Mouse (Mus musculus): ENCODE measurements around the gene Bin2.
A peak's percentile ranks its signal among the peaks of the same experiment; 100 is the strongest.
"Not testable (repeated sequence)": the region's sequence is repeated elsewhere in the genome, so short reads cannot be mapped to it uniquely, and the experiment has no call there.

The Bin2 gene

DNA sequence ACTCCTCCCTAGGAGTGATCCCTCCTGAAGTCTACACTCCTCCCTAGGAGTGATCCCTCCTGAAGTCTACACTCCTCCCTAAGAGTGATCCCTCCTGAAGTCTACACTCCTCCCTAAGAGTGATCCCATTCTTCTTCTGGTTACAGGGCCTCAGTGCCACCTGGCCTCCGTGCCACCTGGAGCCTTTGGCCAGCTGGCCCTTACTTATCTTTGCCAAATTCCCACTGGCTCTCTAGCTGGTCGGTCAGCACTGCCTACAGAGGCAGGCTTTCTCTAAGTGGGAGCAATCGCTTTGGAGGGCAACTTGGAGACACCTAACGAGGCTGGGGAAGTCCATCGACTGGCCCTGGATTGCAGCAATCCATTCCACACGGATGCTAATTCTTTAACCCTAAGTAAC, 23.2 kb downstream of the Bin2 start:
- no peak for DNase-seq (ENCODE audit: low spot score)

DNA sequence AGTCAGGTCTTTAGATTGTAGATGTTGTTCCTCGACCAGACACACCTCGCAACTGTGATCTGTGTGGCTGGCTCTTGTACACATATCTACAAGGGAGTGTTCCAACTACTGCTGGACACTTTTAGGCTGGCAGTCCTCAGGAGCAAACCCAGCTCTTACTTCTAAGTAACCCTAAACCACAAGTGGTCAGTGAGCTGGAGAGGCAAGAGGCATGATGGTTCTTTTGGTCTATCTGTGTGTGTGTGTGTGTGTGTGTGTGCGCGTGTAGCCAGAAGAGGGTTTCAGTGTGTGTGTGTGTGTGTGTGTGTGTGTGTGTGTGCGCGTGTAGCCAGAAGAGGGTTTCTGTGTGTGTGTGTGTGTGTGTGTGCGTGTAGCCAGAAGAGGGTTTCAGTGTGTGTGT, 26.9 kb downstream of the Bin2 start:
- no peak for DNase-seq (ENCODE audit: low spot score)

DNA sequence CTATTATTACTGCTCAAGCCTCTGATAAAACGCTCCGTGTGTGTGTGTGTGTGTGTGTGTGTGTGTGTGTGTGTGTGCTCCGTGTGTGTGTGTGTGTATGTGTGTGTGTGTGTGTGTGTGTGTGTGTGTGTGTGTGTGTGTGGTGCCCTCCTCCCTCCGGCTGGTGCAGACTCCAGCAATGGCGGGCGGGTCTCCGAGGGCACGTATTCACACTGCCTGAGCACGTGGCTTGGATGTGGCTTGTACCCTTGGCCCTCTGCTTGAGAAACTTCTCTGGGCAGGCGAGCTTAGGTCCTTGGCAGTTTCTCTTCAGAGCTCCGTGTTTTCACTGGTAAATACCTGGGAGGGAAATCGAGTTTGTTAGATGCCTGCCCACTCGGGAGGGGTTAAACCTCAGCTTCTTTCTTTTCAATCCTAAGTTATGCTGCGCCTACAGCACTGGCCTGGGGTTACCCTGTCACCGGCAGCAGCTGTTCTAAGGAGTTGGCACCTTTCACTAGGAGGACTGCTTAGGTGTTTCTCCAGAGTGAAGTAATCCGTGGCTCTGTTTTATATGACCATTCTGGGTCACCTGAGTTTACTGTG, 28.0 kb downstream of the Bin2 start:
- DNase-seq (ENCODE audit: low spot score): no peak

DNA sequence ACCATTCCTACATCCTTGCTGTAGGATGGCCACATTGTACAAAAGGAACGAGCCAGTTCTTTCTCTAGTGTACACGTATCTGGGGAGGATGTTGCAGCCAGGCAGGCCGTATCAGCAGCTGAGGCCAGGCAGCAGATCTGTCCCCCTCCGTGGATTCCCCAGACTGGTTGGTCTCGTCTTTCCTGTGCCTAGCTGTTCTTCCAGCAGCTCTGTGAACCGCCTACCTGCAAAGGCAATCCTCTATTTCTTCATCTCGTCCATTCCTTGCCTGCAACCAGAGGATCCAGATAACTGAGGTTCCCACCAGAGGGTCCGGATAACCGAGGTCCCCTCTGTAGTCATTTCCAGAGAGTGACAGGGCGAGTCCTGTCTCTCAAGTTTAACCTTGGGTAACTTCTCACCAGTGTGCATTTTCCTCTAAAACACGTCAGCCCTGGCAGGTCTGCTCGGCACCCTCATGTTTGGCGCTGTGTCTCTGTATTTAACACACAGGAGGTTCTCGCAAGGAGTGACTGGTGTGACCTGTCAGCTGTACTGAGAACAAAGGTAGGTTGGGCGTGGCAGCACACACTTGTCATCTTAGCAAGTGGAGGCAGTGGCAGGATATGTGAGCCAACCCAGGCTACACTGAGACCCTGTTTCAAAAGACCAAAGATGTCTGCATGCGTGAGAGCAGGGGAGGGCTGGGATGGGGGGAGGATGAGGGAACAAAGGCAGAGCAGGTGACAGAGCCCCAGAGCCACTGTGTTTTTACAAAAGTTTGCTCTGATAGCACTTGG, 29.2 kb downstream of the Bin2 start:
- DNase-seq (ENCODE audit: low spot score): no peak

DNA sequence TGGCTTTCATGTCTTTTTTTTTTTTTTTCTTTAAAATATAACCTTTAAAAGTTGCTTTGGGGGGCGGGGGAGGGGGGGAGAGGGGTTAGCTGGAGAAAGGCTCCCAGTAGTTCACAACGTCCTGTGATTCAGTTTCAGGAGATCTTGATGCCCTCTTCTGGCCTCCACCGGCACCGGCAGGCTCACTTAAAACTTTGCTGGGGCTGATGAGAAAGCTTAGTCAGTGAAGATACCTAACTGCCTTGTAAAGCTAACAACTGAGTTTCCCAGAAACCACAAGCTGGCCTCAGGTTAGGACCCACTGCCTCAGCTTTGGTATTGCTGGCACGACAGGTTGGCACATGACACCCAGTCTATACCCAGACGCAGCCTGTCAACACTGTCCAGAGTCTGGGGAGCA, 31.7 kb downstream of the Bin2 start:
- DNase-seq (ENCODE audit: low spot score): no peak

DNA sequence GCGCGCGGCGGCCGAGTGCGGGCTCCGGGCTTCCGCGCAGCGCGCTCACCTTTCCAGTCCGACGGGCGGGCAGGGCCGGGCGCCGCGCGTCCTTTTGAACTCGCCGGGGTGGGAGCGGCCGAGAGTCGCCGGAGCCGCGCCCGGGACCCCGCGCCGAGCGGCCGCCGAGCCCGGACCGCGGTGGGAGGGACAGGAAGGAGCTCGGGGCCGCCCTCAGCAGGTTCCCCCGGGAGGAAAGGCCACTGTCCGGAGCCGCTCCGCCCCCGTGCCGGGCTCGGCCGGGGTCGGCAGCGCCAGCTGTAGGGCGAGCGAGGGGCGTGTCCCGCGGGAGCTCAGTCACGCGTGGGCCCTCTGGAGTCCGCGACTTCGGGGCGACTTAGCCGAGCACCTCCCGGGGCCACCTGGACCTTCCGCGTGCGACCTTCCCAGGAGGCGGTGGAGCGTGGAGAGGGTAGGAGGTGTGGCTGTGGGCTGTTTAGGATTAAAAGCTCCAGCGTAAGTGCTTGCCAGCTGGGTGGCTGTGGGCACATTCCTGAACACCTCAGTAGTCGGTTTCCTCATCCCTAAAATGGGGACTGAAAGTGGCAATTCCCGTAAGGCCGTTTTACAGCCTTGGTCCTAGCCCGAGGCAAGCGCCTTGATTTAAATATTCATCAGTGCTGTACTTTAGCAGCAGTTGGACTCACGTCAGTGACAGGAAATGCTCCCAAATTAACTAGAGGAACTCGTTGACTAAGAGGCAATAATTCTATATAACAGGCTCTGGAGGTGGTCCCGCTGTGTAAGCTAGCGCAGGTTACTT, 32.5 kb downstream of the Bin2 start, which contains the start of gene Smagp:
Gene Smagp (minus strand): TSS at position 241 of the 802 bp plus-strand sequence.
- peak; percentile 18 for DNase-seq (ENCODE audit: low spot score)

DNA sequence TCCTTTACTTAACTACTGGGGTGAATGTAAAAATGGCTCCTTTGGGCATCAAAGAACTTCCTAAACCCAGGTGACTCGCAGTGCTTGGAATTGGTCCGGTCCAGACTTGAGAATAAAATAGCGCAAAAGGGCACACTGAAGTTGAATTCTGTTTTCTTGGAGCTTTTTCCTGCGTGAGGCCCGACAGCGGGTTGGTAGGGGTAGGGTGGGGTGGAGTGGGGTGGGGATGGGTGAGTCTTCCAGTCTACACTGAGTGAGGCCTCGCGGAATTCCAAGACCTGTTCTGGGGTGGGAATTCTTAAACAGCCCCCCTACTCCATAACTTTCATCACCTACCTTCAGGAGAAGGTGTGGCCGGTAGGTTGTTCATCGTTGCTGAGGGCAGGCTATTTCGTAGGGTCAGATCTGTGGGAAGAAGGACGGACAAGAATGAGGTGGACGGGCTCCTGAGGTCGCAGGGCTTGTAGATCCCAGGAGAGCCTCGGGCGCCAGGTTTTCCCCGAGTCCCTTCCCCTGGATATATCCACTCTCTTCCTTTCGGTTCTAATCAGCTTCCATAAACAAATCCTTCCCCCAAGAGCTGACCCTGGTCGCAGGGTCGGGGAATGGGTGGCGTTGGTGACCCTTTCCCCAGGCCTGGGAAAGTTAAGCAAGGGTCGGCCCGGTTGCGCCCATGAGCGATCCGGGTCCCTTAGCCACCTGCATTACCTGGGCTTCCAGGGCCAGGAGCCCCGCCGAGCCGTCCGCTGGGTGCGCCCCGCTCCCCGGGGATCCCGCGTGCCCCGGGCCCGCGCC, 33.3 kb downstream of the Bin2 start:
- DNase-seq (ENCODE audit: low spot score): no peak

DNA sequence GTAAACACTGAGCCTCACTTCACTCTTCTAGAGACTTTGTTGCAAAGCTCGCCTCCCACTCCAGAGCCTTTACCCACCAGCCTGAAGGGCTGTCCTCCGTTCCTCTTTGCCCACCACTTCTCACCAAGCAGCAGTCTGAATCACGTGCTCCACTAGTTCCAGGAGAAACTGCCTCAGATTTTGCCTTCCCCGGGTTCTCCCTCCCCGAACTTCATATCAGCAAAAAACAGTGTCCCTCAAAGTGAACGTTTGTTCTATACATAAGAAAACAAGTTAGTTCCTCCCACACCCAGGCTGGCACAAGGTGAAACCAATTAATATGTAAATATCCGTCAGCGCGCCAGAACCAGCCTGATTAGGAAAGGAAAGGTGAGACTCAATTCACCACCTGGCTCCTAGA, 34.1 kb downstream of the Bin2 start:
- DNase-seq (ENCODE audit: low spot score): no peak

DNA sequence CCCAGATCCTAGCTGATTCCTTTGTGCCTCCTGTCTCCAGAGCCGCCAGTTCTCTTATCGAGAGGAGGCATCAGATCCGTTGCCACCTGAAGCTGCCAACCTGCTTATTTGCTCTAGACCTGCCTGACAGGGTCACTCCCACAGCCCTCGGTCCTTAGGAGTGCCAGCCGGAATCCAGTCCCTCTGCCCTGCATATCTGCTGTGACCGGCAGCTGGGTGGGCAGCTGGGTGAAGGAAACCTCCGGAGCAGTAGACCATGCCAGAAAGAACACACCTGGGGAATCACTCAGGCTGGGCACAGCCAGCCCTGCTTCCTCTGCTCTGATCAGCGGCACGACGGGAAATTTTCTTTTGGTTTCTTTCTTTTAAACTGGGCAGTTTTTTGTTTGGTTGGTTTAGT, 36.0 kb downstream of the Bin2 start:
- no peak for DNase-seq (ENCODE audit: low spot score)

DNA sequence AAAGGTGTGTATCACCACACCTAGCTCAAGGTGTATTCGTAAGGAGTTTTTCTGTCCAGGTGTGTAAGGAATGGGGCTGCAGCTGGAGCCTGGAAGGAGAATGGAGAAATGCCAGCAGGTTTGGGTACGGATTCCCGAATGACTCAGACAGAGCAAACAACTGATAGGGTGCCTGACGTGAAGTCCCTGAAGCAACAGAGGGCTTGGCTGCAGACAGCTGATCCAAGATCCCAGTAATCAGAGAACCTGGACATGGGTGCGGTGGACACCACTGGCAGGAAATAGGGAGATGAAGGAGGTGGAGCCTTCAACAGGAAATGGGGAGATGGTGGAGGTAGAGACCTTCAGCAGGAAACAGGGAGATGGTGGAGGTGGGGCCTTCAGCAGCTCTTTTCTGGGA, 37.0 kb downstream of the Bin2 start:
- DNase-seq (ENCODE audit: low spot score): no peak

DNA sequence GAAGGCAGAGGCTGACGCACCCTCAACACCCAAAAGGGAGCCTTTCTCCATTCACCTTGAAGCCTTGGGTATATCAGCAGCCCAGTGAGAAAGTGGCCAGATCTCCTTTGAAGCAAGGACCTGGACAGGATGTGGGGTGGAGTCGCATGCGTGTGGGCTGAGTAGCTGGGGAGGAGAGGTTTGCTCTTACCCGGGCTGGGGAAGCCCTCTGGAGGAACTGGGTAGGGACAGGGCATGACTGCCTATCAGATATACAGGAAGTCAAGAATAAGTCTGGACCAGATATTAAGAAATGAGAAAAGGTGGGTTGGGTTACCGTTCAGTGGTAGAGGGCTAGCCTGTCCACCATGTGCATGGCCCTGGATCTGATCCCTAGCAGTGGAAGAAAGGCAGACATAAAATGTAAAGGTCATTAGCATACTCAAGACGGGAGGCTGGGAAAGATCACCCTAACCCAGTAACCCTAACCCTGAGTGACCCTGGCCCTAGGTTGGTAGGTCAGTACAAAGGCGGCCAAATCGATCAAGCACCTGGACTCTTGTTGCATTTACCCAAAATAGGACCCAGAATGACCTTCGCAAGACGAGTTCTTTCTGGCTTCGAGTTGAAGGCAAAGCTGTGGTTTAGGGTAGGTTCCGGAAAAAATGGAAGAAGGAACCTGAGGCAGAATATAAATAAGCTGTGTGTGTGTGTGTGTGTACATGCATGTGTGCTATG, 37.7 kb downstream of the Bin2 start:
- no peak for DNase-seq (ENCODE audit: low spot score)

DNA sequence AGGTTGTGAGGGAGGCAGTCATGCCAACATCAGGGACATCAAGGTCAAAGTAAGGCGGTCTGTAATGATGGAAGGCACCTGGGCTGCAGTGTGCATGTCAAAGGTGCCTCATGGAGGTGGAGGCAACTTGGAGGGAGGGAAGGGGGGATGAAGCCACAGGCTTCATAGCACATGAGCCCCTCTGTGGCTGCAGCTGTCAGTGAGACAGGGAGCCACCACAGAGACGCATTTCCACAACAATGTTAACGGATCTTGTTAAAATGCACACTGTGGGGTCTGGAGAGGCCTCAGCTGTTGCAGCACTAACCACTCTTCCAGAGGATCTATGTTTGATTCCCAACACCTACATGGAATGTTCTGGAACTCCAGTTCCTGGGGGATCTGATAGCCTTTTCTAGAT, 39.2 kb downstream of the Bin2 start:
- DNase-seq (ENCODE audit: low spot score): no peak

DNA sequence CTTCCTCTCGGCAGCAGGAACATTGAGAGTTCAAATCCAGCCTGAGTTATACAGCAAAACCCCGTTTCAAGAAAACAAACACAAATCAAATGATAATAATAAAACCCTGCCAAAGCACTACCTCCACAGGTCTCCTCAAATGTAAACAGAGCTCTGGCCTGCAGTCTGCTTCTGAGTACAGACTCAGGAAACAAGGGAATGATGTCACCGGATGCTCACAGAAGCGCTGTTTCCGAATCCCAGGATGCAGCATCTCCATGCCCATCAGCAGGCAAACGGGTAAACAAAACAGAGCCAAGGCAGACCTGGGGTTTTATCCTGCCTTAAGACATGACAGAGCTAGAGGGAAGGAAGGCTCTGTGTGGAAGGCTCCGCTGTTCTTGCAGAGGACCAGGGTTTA, 40.6 kb downstream of the Bin2 start:
- no peak for DNase-seq (ENCODE audit: low spot score)

DNA sequence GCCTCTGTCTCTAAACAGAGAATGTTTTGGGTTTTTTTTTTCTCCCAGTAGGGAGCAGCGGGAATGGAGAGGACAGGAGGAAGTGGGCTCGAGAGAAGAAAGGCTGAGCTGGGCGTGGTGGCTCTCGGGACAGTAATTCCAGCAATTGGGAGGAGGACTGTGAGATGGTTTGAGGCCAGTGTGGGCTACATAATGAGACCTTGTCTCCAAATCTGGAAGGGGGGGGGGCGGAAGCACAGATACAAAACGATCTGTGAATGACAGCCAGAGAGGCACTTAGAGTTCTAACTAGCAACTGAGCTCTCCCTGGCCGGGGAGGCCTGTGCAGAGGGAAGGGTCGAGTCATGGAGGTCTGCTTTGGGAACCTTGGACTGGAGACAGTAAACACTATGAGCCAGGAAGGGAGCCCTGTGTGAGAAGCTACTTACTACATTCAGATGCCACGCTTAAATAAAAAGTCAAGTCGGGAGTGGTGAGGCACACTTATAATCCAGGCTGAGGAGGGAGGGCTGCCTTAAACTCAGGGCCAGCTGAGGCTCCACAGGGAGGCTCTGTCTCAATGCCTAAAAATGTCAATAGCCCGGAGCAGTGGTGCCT, 41.5 kb downstream of the Bin2 start:
- no peak for DNase-seq (ENCODE audit: low spot score)

DNA sequence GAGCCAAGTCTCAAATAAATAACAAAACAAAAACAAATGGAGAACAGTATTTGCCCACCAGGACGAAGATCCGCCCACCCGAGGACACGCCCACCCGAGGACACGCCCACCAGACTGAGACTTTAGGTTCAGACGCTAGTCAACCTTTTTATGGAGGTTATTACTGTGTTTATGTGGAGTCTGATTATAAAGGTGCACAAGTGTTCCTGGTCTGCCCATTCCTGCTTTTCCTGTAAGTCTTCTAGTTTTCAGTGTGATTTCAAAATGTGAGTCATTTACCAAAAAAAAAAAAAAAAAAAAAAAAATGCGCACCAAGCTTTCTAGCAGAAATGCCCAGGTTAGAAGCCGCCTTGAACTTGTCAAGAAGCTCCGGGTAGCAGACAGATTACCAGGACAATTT, 42.1 kb downstream of the Bin2 start:
- DNase-seq (ENCODE audit: low spot score): no peak

DNA sequence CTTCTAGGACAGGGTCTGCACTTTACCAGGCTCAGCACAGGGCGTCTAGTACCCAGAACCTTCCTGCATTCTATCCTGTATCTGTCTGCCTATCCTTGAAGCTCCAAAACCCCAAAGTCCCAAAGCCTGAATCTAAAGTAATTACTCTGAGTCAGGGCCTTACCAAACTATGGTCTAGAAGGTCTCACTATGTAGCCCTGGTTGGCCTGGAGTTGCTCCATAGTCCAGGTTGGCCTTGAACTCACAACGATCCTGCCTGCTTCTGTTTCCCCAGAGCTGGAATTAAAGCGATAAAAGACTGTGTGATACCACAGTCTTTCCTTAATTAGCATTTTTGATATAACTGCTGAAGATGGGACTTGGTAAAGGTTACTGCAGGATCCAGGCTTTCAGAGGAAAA, 44.9 kb downstream of the Bin2 start:
- DNase-seq (ENCODE audit: low spot score): no peak

DNA sequence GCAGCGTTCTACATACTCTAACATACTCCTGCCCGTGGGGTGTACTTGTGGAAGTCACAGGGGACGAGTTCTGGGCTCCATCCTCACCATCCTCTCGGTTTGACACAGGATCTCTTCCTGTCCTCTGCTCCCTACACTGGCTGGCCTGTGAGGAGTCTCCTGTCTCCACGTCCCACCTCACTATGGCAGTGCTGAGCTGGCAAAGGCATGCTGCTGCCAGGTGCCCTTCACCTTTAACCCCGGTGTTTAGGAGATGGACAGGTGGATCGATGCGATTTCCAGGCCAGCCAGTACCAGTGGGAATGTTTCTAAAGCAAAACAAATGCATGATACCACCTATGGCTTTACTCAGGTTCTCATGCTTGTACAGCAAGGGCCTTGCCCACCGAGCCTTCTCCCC, 45.6 kb downstream of the Bin2 start:
- no peak for DNase-seq (ENCODE audit: low spot score)

DNA sequence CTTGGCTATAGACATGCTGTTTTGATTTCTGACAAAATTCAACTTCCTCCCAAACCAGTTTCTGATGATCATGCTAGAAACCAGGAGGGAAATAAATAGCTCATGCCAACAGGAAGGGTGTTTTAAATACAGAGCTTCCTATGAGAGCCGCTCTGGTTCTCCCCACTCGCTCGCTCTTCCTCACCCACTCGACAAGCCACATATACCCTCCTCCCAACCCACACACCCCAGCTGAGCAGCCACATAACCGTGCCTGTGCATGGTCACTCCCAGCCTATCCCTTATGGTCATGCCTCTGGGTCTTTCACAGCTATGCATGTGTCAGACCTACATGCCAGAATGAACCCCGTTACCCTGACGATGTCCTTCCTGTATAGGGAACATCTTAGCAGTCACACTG, 47.2 kb downstream of the Bin2 start:
- no peak for DNase-seq (ENCODE audit: low spot score)

DNA sequence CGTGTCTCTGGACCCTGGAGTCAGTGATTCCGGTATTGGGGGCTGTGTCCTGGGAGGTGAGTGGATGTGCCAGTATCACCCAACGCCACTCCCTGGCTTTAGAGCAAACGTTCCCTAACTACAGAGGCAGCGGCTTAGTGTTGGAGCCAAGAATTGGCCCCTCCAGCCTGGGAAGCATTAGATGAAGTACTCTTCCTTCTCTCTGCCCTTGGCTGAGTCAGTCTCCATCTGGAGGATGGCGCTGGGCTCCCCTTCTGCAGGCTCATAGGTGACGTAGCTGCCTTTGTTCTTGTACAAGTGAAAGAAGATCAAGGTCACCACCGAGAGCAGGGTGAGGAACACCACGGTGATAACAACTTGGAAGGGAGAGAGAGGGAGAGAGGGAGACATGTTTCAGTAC, 47.7 kb downstream of the Bin2 start:
- DNase-seq (ENCODE audit: low spot score): not testable (repeated sequence)

DNA sequence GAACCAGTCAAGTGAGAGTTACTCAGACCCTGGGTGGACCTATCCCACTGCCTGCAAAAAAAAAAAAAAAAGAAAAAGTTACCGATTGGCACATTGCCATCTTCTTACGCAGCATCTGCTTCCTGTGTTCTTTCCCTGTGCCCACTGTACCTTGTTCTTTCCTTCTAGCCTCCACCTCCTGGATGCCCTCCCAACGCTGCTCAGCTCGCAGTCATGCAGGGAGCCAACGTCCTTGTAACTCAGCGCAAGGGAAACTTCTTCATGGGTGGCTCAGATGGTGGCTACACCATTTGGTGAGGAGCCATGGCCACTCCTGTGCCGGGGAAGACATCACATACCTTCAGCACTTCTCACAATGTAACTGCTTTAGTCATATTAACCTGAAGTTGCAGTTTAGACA, 50.2 kb downstream of the Bin2 start:
- no peak for DNase-seq (ENCODE audit: low spot score)

DNA sequence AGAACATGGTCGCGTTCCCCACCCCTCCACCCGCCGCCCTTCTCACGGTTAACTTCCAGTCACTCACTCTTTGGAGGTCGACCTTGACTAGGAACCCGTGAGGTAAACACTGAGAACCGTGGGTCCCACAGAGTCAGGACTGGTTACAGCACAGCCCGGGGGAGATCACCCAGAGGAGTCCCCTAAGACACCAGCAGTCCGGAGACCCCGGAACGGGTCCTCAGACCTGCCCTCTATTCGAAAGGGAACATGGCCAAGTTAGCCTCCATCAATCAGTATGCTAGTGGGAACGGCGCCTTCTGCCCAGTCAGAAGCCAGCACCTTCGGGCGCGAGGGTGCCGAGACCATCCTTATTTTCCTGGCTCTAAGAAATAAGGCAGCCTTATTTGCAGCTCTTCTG, 53.1 kb downstream of the Bin2 start:
- DNase-seq (ENCODE audit: low spot score): no peak

Measured in ovary, postnatal 10 days (tissue).